Comparison of ENCODE assay signal across 16 mouse cellular contexts in the genomic region with DNA sequence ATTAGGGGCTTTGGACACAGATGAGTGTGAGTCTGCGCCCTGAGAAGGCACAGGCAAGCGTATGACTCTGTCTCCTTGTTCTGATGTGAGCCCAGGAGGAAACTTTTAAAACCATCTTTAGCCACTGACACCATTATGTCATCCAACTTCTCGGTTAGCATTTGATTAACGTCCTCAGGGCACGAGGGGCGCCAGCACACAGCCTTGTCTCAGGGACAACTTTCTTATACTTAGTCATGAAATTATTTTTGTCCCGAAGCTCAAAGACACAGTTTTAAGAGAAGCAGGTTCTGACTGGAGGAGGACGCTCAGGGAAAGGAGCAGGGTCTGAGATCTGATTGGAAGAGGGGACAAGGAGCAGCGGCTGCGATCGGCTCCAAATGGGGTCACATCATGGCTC. TPM values are rescaled to one million over a fixed set of nuclear protein-coding genes. Genes with fewer than 3 reads are reported as not detected.
DNase-seq lines count a peak whose midpoint lies in the region; ATAC-seq lines count a peak whose summit lies in the region.
"Had no signal": no experiment of that assay in that cellular context is flagged by ENCODE, and none has a peak within 500 bp of the region (broad histone marks: within the 10 kb centered on the region; RNA-seq: fewer than 3 reads in every experiment).

No protein-coding gene starts in this region.

- peak; percentile 78 to 88 for DNase-seq in adrenal gland, adult (ENCODE audit: inconsistent age in 2 of 2, low spot score in 1 of 2)
- DNase-seq in adrenal gland, postnatal 4 days (ENCODE audit: low spot score in 2 of 2): no peak
- peak; percentile 40 for DNase-seq in MN1 (ENCODE audit: low spot score)
- DNase-seq in adrenal gland, postnatal 36 days: peak; percentile 70 to 76
- no peak for DNase-seq in embryo, embryonic 9.5 days (ENCODE audit: extremely low spot score)
- DNase-seq in gastrocnemius, postnatal 25 days: no peak
- no peak for DNase-seq in kidney, postnatal 10 days
- DNase-seq: cerebellum, adult 18-20 months; cerebellum, postnatal 14 days; embryo, embryonic 11 days; gastrocnemius, postnatal 10 days; heart, postnatal 14 days; kidney, adult 11 months; lung, postnatal 10 days had no signal

- peak; percentile 5; the same call in 1 of the 2 replicates for ATAC-seq in granulocyte monocyte progenitor cell, adult 5-6 weeks (replicated peaks; ENCODE audit: poor library complexity, severe bottlenecking)
- ATAC-seq: forebrain, embryonic 14.5 days had no signal

RNA-seq across cellular contexts. Expression of a gene that starts 23.8 kb away (rescaled TPM):
- 10 to 100 TPM; 39.8 to 46.4 TPM for total RNA-seq in adrenal gland, postnatal 4 days (2021)
- 10 to 100 TPM; 18.8 to 25.0 TPM for total RNA-seq in adrenal gland, postnatal 36 days (2021)
- 36.4 and 44.3 TPM in 2 replicates for total RNA-seq in granulocyte monocyte progenitor cell, adult 5-6 weeks (2014; fragmentation: Nextera tagmentation)
- 52.5 and 56.6 TPM in 2 replicates for total RNA-seq in granulocyte monocyte progenitor cell, adult 5-6 weeks (2017)
- total RNA-seq in gastrocnemius, postnatal 25 days (2021): 10 to 100 TPM; 20.3 to 27.7 TPM

RNA-seq across cellular contexts. Expression of a gene that starts 26.5 kb away (rescaled TPM):
- 10 to 100 TPM in 1 of 2 experiments, 1 to 10 TPM in 1; 8.9 to 10.3 TPM for total RNA-seq in adrenal gland, postnatal 4 days (2021)
- 1 to 10 TPM; 2.9 to 3.8 TPM for total RNA-seq in adrenal gland, postnatal 36 days (2021)
- 1.1 and 1.5 TPM in 2 replicates for total RNA-seq in granulocyte monocyte progenitor cell, adult 5-6 weeks (2014; fragmentation: Nextera tagmentation)
- 0.36 and 4.4 TPM in 2 replicates for total RNA-seq in granulocyte monocyte progenitor cell, adult 5-6 weeks (2017)
- 1 to 10 TPM in 1 of 2 experiments, under 1 TPM in 1; 0.82 to 1.2 TPM for total RNA-seq in gastrocnemius, postnatal 25 days (2021)

Comparison
In these comparisons a context has a peak if more than half of its experiments do, and no peak if none do; other contexts are left out.
1. DNase-seq: peak in adrenal gland, adult (2 of 2), MN1 (single experiment) and adrenal gland, postnatal 36 days (2 of 2); none in adrenal gland, postnatal 4 days (0 of 2), embryo, embryonic 9.5 days (single experiment), gastrocnemius, postnatal 25 days (single experiment) and kidney, postnatal 10 days (single experiment).